Mouse (Mus musculus) lung, postnatal 0 days (tissue): ENCODE data around the gene Fam104a.

Source experiments
- CTCF ChIP-seq: IDR thresholded peaks from 2 replicates; pipeline ENCODE4 v1.5.1; 2016; ENCODE audit warnings: antibody characterized with exemption, mild to moderate bottlenecking
- EP300 ChIP-seq: IDR thresholded peaks from 2 replicates; pipeline ENCODE4 v1.6.1; 2016; ENCODE audit warnings: antibody characterized with exemption, mild to moderate bottlenecking, control low read depth

GRCm38 (mm10) chr11:113645181-113645580 lies 38.8 kb downstream of the Fam104a start:
- TF ChIP-seq CTCF (no peak), EP300 (no peak)
